Mouse (Mus musculus) heart, embryonic 16.5 days (tissue): ENCODE results near the gene Fras1. TPM values are rescaled to one million over a fixed set of nuclear protein-coding genes. Genes with fewer than 3 reads are reported as not detected.
A peak's percentile ranks its signal among the peaks of the same experiment; 100 is the strongest.

Source experiments
- ATAC-seq: fragments of 200-750 bp; cut with Nextera tagmentation; replicated peaks from 2 replicates; pipeline ENCODE4 v1.8.0; 2017; ENCODE audit warnings: moderate number of reproducible peaks; ENCODE audit not compliant: insufficient read depth, low FRiP score; ENCODE audit errors: extremely low read depth
- H3K27ac ChIP-seq: fragments of 300-500 bp; sonication (generic); 2 replicates; pipeline ENCODE4 v1.5.1; 2014; ENCODE audit warnings: mild to moderate bottlenecking, low read length, control low read depth, moderate library complexity
- H3K27me3 ChIP-seq: fragments of 300-500 bp; sonication (generic); 2 replicates; pipeline ENCODE4 v1.6.1; 2014; ENCODE audit warnings: low read length, mixed read lengths; ENCODE audit not compliant: control insufficient read depth, insufficient read depth
- H3K36me3 ChIP-seq: fragments of 300-500 bp; sonication (generic); 2 replicates; pipeline ENCODE4 v1.6.1; 2014; ENCODE audit not compliant: control insufficient read depth, insufficient read depth
- H3K4me1 ChIP-seq: fragments of 300-500 bp; sonication (generic); 2 replicates; pipeline ENCODE4 v1.6.1; 2014; ENCODE audit warnings: low read length, mixed read lengths; ENCODE audit not compliant: control insufficient read depth, insufficient read depth
- H3K4me2 ChIP-seq: fragments of 300-500 bp; sonication (generic); 2 replicates; pipeline ENCODE4 v1.6.1; 2014; ENCODE audit warnings: low read depth, mild to moderate bottlenecking, control low read depth, low read length
- H3K4me3 ChIP-seq: fragments of 300-500 bp; sonication (generic); 2 replicates; pipeline ENCODE4 v1.5.1; 2014; ENCODE audit warnings: mild to moderate bottlenecking, control low read depth, low read length
- H3K9ac ChIP-seq: fragments of 300-500 bp; sonication (generic); 2 replicates; pipeline ENCODE4 v1.6.1; 2014; ENCODE audit warnings: low read length, control low read depth
- H3K9me3 ChIP-seq: fragments of 300-500 bp; sonication (generic); replicated peaks from 2 replicates; pipeline ENCODE4 v1.6.1; 2016; ENCODE audit warnings: low read length; ENCODE audit not compliant: control insufficient read depth
- WGBS: fragments of 180-500 bp; shearing (Covaris S2); extraction: QIAGEN DNeasy Blood & Tissue Kit; methylation state at CpG from one replicate; pipeline ENCODE4 v1.1.7; 2014; 5-methylcytosine and 5-hydroxymethylcytosine counted together
- polyA plus RNA-seq: library from polyadenylated mRNA; unstranded; fragments of >200 nt; fragmentation: Nextera tagmentation; extraction: Ambion mirVana; gene quantifications from 2 replicates; pipeline ENCODE4 v1.2.1, GENCODE M21; 2015

The Fras1 gene
- polyA plus RNA-seq, 1 experiment from 2014 or later: 12.0 TPM

GRCm38 (mm10) chr5:96799165-96799564 is 425.4 kb downstream of the Fras1 start:
- Histone ChIP-seq H3K36me3 (no peaks in the 10 kb centered on the region), H3K27me3 (no peaks in the 10 kb centered on the region; the same call in 1 of the 2 replicates), H3K4me3 (no peak overlapping the region), H3K4me2 (no peak overlapping the region), H3K9me3 (no peaks in the 10 kb centered on the region), H3K9ac (no peak overlapping the region), H3K4me1 (peaks cover 9% of the 10 kb centered on the region), H3K27ac (no peak overlapping the region)
- no peak for ATAC-seq
- 83% methylated on average over 9 of the region's 9 CpGs for WGBS

- 78% methylated on average over 9 of the region's 9 CpGs for WGBS
- H3K4me3 ChIP-seq: no peak overlapping the region
- H3K36me3 ChIP-seq: no peaks in the 10 kb centered on the region
- H3K27me3 ChIP-seq: no peaks in the 10 kb centered on the region; the same call in 1 of the 2 replicates
- H3K27ac ChIP-seq: no peak overlapping the region
- no peak overlapping the region for H3K9ac ChIP-seq
- ATAC-seq: no peak
- H3K4me1 ChIP-seq: peaks cover 14% of the 10 kb centered on the region
- no peaks in the 10 kb centered on the region for H3K9me3 ChIP-seq
- H3K4me2 ChIP-seq: no peak overlapping the region
These were observed 426.2 kb downstream of the Fras1 start for GRCm38 (mm10) chr5:96799969-96800368.

GRCm38 (mm10) chr5:96802185-96802584 is 428.4 kb downstream of the Fras1 start:
- Histone ChIP-seq H3K9ac (no peak overlapping the region), H3K4me1 (peaks cover 17% of the 10 kb centered on the region), H3K4me2 (no peak overlapping the region), H3K9me3 (no peaks in the 10 kb centered on the region), H3K27ac (peak overlapping the region; percentile 61), H3K36me3 (no peaks in the 10 kb centered on the region), H3K4me3 (no peak overlapping the region), H3K27me3 (no peaks in the 10 kb centered on the region)
- ATAC-seq: no peak
- WGBS: 34% methylated on average over 7 of the region's 7 CpGs

GRCm38 (mm10) chr5:96803091-96803490 is 429.3 kb downstream of the Fras1 start:
- 45% methylated on average over 3 of the region's 3 CpGs for WGBS
- no peak overlapping the region for H3K4me2 ChIP-seq
- ATAC-seq: no peak
- peaks cover 17% of the 10 kb centered on the region for H3K4me1 ChIP-seq
- no peaks in the 10 kb centered on the region for H3K27me3 ChIP-seq
- H3K4me3 ChIP-seq: no peak overlapping the region
- no peak overlapping the region for H3K9ac ChIP-seq
- 0 out of 2 replicates have a peak overlapping the region, but pooled peaks have one; percentile 41 for H3K27ac ChIP-seq
- no peaks in the 10 kb centered on the region for H3K36me3 ChIP-seq
- H3K9me3 ChIP-seq: no peaks in the 10 kb centered on the region

GRCm38 (mm10) chr5:96804304-96804703 is 430.5 kb downstream of the Fras1 start:
- WGBS: 35% methylated on average over 4 of the region's 4 CpGs
- peak; percentile 68; the same call in 1 of the 2 replicates for ATAC-seq
- no peaks in the 10 kb centered on the region for H3K36me3 ChIP-seq
- no peak overlapping the region for H3K27ac ChIP-seq
- no peak overlapping the region for H3K9ac ChIP-seq
- no peaks in the 10 kb centered on the region for H3K27me3 ChIP-seq
- H3K9me3 ChIP-seq: no peaks in the 10 kb centered on the region
- no peak overlapping the region for H3K4me2 ChIP-seq
- H3K4me1 ChIP-seq: peaks cover 21% of the 10 kb centered on the region
- H3K4me3 ChIP-seq: no peak overlapping the region

- no peaks in the 10 kb centered on the region for H3K36me3 ChIP-seq
- H3K27ac ChIP-seq: no peak overlapping the region
- no peak overlapping the region for H3K4me3 ChIP-seq
- peaks cover 21% of the 10 kb centered on the region for H3K4me1 ChIP-seq
- no peaks in the 10 kb centered on the region for H3K9me3 ChIP-seq
- H3K4me2 ChIP-seq: no peak overlapping the region
- H3K27me3 ChIP-seq: no peaks in the 10 kb centered on the region
- WGBS: 77% methylated on average over 3 of the region's 3 CpGs
- no peak for ATAC-seq
- no peak overlapping the region for H3K9ac ChIP-seq
These were observed 431.1 kb downstream of the Fras1 start for GRCm38 (mm10) chr5:96804813-96805212.

- H3K4me2 ChIP-seq: no peak overlapping the region
- peaks cover 7% of the 10 kb centered on the region; the same call in 1 of the 2 replicates for H3K4me1 ChIP-seq
- H3K27ac ChIP-seq: no peak overlapping the region
- peaks cover 3% of the 10 kb centered on the region; the same call in 1 of the 2 replicates for H3K36me3 ChIP-seq
- no peak overlapping the region for H3K9ac ChIP-seq
- ATAC-seq: no peak
- WGBS: 79% methylated on average over 4 of the region's 4 CpGs
- H3K9me3 ChIP-seq: no peaks in the 10 kb centered on the region
- no peaks in the 10 kb centered on the region for H3K27me3 ChIP-seq
- no peak overlapping the region for H3K4me3 ChIP-seq
These were observed 436.9 kb downstream of the Fras1 start for GRCm38 (mm10) chr5:96810620-96811019.

GRCm38 (mm10) chr5:96824769-96825327 is 451.1 kb downstream of the Fras1 start:
- Histone ChIP-seq H3K27ac (no peak overlapping the region), H3K4me3 (no peak overlapping the region), H3K27me3 (no peaks in the 10 kb centered on the region), H3K36me3 (no peaks in the 10 kb centered on the region), H3K4me2 (no peak overlapping the region), H3K9ac (no peak overlapping the region), H3K9me3 (no peaks in the 10 kb centered on the region), H3K4me1 (no peaks in the 10 kb centered on the region)
- WGBS: 82% methylated on average over 13 of the region's 13 CpGs
- no peak for ATAC-seq

GRCm38 (mm10) chr5:96827176-96827575 is 453.4 kb downstream of the Fras1 start:
- 0 out of 2 replicates have a peak, but pooled peaks cover 1% of the 10 kb centered on the region for H3K36me3 ChIP-seq
- no peak overlapping the region for H3K4me3 ChIP-seq
- no peak for ATAC-seq
- no peaks in the 10 kb centered on the region for H3K4me1 ChIP-seq
- no peak overlapping the region for H3K4me2 ChIP-seq
- no peaks in the 10 kb centered on the region for H3K9me3 ChIP-seq
- no peak overlapping the region for H3K27ac ChIP-seq
- H3K9ac ChIP-seq: no peak overlapping the region
- H3K27me3 ChIP-seq: no peaks in the 10 kb centered on the region
- 67% methylated on average over 1 of the region's 1 CpGs for WGBS
